Mouse (Mus musculus): ENCODE data around the gene Gm10645. TPM values are rescaled to one million over a fixed set of nuclear protein-coding genes. Genes with fewer than 3 reads are reported as not detected.

Gene Gm10645
- polyA plus RNA-seq, 1 experiment from 2014 or later = 8.5 TPM

- Histone ChIP-seq H3K4me1 (replicated peaks; ENCODE audit: control insufficient read depth, insufficient read depth, low read length) (no peaks in the 10 kb centered on the region), H3K9ac (ENCODE audit: low read depth, low read length) (no peak overlapping the region), H3K9me3 (ENCODE audit: control insufficient read depth, low read length) (no peaks in the 10 kb centered on the region), H3K27ac (ENCODE audit: low read depth, low read length) (no peak overlapping the region), H3K4me3 (ENCODE audit: low read depth, low read length) (no peak overlapping the region), H3K27me3 (ENCODE audit: control insufficient read depth, insufficient read depth, low read length) (no peaks in the 10 kb centered on the region), H3K36me3 (ENCODE audit: control insufficient read depth, insufficient read depth, low read length) (no peaks in the 10 kb centered on the region), H3K4me2 (replicated peaks; ENCODE audit: low read depth, low read length) (no peak overlapping the region)
- DNase-seq (ENCODE audit: low spot score) (no peak), ATAC-seq (ENCODE audit: low FRiP score) (no peak)
- WGBS = 86% methylated on average over 1 of the region's 1 CpGs
Measured at GRCm38 (mm10) chr8:83140068-83140467, 25.9 kb downstream of the Gm10645 start.

GRCm38 (mm10) chr8:83135086-83135485 lies 30.9 kb downstream of the Gm10645 start:
- H3K9me3 ChIP-seq (ENCODE audit: control insufficient read depth, low read length) = no peaks in the 10 kb centered on the region
- ATAC-seq (ENCODE audit: low FRiP score) (no peak), DNase-seq (ENCODE audit: low spot score) (no peak)
- no peaks in the 10 kb centered on the region for H3K36me3 ChIP-seq (ENCODE audit: control insufficient read depth, insufficient read depth, low read length)
- no peak overlapping the region for H3K4me3 ChIP-seq (ENCODE audit: low read depth, low read length)
- no peak overlapping the region for H3K4me2 ChIP-seq (replicated peaks; ENCODE audit: low read depth, low read length)
- no peak overlapping the region for H3K27ac ChIP-seq (ENCODE audit: low read depth, low read length)
- no peaks in the 10 kb centered on the region for H3K4me1 ChIP-seq (replicated peaks; ENCODE audit: control insufficient read depth, insufficient read depth, low read length)
- WGBS = 56% methylated on average over 2 of the region's 2 CpGs
- no peak overlapping the region for H3K9ac ChIP-seq (ENCODE audit: low read depth, low read length)
- H3K27me3 ChIP-seq (ENCODE audit: control insufficient read depth, insufficient read depth, low read length) = no peaks in the 10 kb centered on the region

Other genes starting within 250 kb of the Gm10645 start
- 12.8 and 14.8 TPM in 2 replicates for gene Tbc1d9, start 818 bp downstream of the Gm10645 start, polyA plus RNA-seq (2014; fragmentation: Nextera tagmentation; extraction: Ambion mirVana)
- gene Ucp1, start 124.2 kb upstream of the Gm10645 start, polyA plus RNA-seq (2014; fragmentation: Nextera tagmentation; extraction: Ambion mirVana) = 0.08 TPM in 1 of 2 replicates, not detected in the other
- gene Elmod2, start 166.3 kb upstream of the Gm10645 start, polyA plus RNA-seq (2014; fragmentation: Nextera tagmentation; extraction: Ambion mirVana) = 24.8 and 26.5 TPM in 2 replicates
- gene Mgat4d, start 182.3 kb upstream of the Gm10645 start, polyA plus RNA-seq (2014; fragmentation: Nextera tagmentation; extraction: Ambion mirVana) = not detected in 2 replicates
- 4.4 and 5.6 TPM in 2 replicates for gene Clgn, start 223.7 kb upstream of the Gm10645 start, polyA plus RNA-seq (2014; fragmentation: Nextera tagmentation; extraction: Ambion mirVana)